Mouse (Mus musculus) kidney, postnatal 14 days (tissue): ENCODE measurements at regions not wholly inside any gene's neighbourhood (a gene's known extent, or its start where the extent isn't known, plus 50 kb on each side); places are given as distances from the start of the nearest gene placed in this dataset.

Experiments used
- DNase-seq: peaks from one replicate; pipeline ENCODE4 v3.0.0; 2022; ENCODE audit warnings: mixed read lengths

GRCm38 (mm10) chr2:178954420-178955067 is 487.7 kb upstream of the Cdh4 start:
- DNase-seq = peak; percentile 21

- DNase-seq = no peak
Observed at GRCm38 (mm10) chr2:178958829-178959228, 483.4 kb upstream of the Cdh4 start.

GRCm38 (mm10) chr2:178959603-178960002 is 482.6 kb upstream of the Cdh4 start:
- no peak for DNase-seq

- DNase-seq = no peak
Observed at GRCm38 (mm10) chr2:178967584-178968365, 474.5 kb upstream of the Cdh4 start.

- no peak for DNase-seq
Observed at GRCm38 (mm10) chr2:178969732-178970131, 472.5 kb upstream of the Cdh4 start.

GRCm38 (mm10) chr2:178975366-178975765 is 466.9 kb upstream of the Cdh4 start:
- no peak for DNase-seq

GRCm38 (mm10) chr2:178976046-178976445 is 466.2 kb upstream of the Cdh4 start:
- DNase-seq = no peak

GRCm38 (mm10) chr2:178976495-178976894 is 465.7 kb upstream of the Cdh4 start:
- no peak for DNase-seq

- DNase-seq = no peak
Observed at GRCm38 (mm10) chr2:178979451-178979850, 462.8 kb upstream of the Cdh4 start.

- no peak for DNase-seq
Observed at GRCm38 (mm10) chr2:178981736-178982502, 460.3 kb upstream of the Cdh4 start.

GRCm38 (mm10) chr2:178983801-178984200 is 458.4 kb upstream of the Cdh4 start:
- no peak for DNase-seq

- no peak for DNase-seq
Observed at GRCm38 (mm10) chr2:178987935-178988334, 454.3 kb upstream of the Cdh4 start.

GRCm38 (mm10) chr2:178989291-178989690 is 452.9 kb upstream of the Cdh4 start:
- DNase-seq = no peak

GRCm38 (mm10) chr2:178989784-178990183 is 452.4 kb upstream of the Cdh4 start:
- no peak for DNase-seq

GRCm38 (mm10) chr2:178990959-178991358 is 451.3 kb upstream of the Cdh4 start:
- DNase-seq = no peak

GRCm38 (mm10) chr2:178992334-178993116 is 449.7 kb upstream of the Cdh4 start:
- DNase-seq = no peak

- DNase-seq = no peak
Observed at GRCm38 (mm10) chr2:178997921-178998320, 444.3 kb upstream of the Cdh4 start.

- no peak for DNase-seq
Observed at GRCm38 (mm10) chr2:179000448-179001081, 441.7 kb upstream of the Cdh4 start.

- DNase-seq = no peak
Observed at GRCm38 (mm10) chr2:179007766-179008165, 434.5 kb upstream of the Cdh4 start.

GRCm38 (mm10) chr2:179013891-179014593 is 428.2 kb upstream of the Cdh4 start:
- no peak for DNase-seq

GRCm38 (mm10) chr2:179022675-179023194 is 419.5 kb upstream of the Cdh4 start:
- no peak for DNase-seq
